Mouse (Mus musculus): Measurements from ENCODE around the gene Zfp784. TPM values are rescaled to one million over a fixed set of nuclear protein-coding genes. Genes with fewer than 3 reads are reported as not detected.

The Zfp784 gene
- total and polyA plus RNA-seq, 3 experiments = 0.96 to 2.9 TPM; not detected in 1

DNA sequence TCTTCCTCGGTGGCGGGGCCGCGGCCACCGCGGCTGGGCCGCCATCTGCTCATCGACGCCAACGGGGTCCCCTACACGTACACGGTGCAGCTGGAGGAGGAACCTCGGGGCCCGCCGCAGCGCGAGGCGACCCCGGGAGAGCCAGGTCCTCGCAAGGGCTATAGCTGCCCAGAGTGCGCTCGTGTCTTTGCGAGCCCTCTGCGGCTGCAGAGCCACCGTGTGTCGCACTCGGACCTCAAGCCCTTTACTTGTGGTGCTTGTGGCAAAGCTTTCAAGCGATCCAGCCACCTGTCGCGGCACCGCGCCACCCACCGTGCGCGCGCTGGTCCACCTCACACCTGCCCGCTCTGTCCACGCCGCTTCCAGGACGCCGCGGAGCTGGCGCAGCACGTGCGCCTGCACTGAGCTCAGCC lies 14.7 kb upstream of the Zfp784 start:
- Histone ChIP-seq H3K4me3 (ENCODE audit: control insufficient read depth in 1 of 2, insufficient read depth in 1 of 2, low read depth in 2 of 2, low read length in 2 of 2) (no peak overlapping the region), H3K79me2 (ENCODE audit: control insufficient read depth, insufficient read depth, low read length, poor library complexity) (no peaks in the 10 kb centered on the region), H3K36me3 (ENCODE audit: control insufficient read depth in 1 of 2, insufficient read depth in 2 of 2, low read length in 2 of 2) (no peaks in the 10 kb centered on the region), H3K9ac (ENCODE audit: control insufficient read depth, low read depth, low read length, poor library complexity, severe bottlenecking) (no peak overlapping the region), H3K9me3 (replicated peaks; ENCODE audit: insufficient read depth, low read length) (no peaks in the 10 kb centered on the region), H3K4me1 (ENCODE audit: control insufficient read depth in 1 of 2, insufficient read depth in 2 of 2, low read length in 2 of 2) (no peaks in the 10 kb centered on the region), H3K27ac (ENCODE audit: control insufficient read depth, low read depth, low read length) (no peak overlapping the region), H3K27me3 (ENCODE audit: control insufficient read depth in 1 of 2, insufficient read depth in 2 of 2, low read length in 2 of 2) (no peaks in the 10 kb centered on the region)
- no peak for TF ChIP-seq CHD2 (IDR thresholded peaks at IDR 0.05; ENCODE audit: low read length)
- TF ChIP-seq MYC (IDR thresholded peaks at IDR 0.05; ENCODE audit: low read depth, low read length) = no peak
- no peak for TF ChIP-seq USF2 (IDR thresholded peaks at IDR 0.05; ENCODE audit: borderline replicate concordance in 1 of 2, insufficient read depth in 1 of 2, low read depth in 1 of 2, low read length in 2 of 2)
- TF ChIP-seq MXI1 (IDR thresholded peaks at IDR 0.05; ENCODE audit: low read depth, low read length) = no peak
- TF ChIP-seq RCOR1 (IDR thresholded peaks at IDR 0.05; ENCODE audit: low read depth, low read length) = no peak
- TF ChIP-seq MAX (IDR thresholded peaks at IDR 0.05; ENCODE audit: low read length) = no peak
- TF ChIP-seq ETS1 (IDR thresholded peaks at IDR 0.05; ENCODE audit: low read depth, low read length) = no peak
- TF ChIP-seq GATA1 (IDR thresholded peaks at IDR 0.05; ENCODE audit: low read depth, low read length) = no peak
- no peak for TF ChIP-seq KAT2A (conservative IDR thresholded peaks at IDR 0.05; ENCODE audit: low read depth, low read length)
- TF ChIP-seq MYB (IDR thresholded peaks at IDR 0.05; ENCODE audit: low read depth, low read length) = no peak
- TF ChIP-seq RAD21 (IDR thresholded peaks at IDR 0.05; ENCODE audit: low read depth, low read length) = no peak
- no peak for TF ChIP-seq EP300 (IDR thresholded peaks at IDR 0.05; ENCODE audit: low read depth in 1 of 2, low read length in 2 of 2)
- TF ChIP-seq TBP (IDR thresholded peaks at IDR 0.05; ENCODE audit: low read depth, low read length) = no peak
- no peak for TF ChIP-seq NELFE (IDR thresholded peaks at IDR 0.05; ENCODE audit: low read depth, low read length)
- no peak for DNase-seq (ENCODE audit: low read depth, low spot score)

DNA sequence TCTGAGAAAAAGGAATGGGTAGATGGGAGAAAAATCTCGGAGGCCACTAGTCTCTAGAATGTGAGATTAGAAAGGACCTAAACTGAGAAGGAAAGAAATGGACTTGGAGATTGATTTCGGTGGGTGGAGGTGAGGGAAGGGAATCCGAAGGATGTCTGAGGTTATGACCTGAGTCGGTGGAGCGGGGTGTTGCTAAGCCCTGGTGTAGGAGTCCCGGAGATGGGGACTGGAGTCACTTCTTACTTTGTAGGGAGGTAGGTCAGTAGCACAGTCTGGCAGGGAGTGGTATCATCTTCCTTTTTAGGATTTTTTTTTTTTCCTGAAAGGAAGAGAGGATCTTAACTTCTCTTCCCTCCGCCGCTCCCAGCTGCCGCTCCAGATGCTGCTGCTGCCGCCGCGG lies 14.2 kb upstream of the Zfp784 start:
- Histone ChIP-seq H3K36me3 (ENCODE audit: control insufficient read depth in 1 of 2, insufficient read depth in 2 of 2, low read length in 2 of 2) (no peaks in the 10 kb centered on the region), H3K9ac (ENCODE audit: control insufficient read depth, low read depth, low read length, poor library complexity, severe bottlenecking) (no peak overlapping the region; the same call in 1 of the 2 replicates), H3K27ac (ENCODE audit: control insufficient read depth, low read depth, low read length) (no peak overlapping the region), H3K9me3 (replicated peaks; ENCODE audit: insufficient read depth, low read length) (no peaks in the 10 kb centered on the region), H3K4me3 (ENCODE audit: control insufficient read depth in 1 of 2, insufficient read depth in 1 of 2, low read depth in 2 of 2, low read length in 2 of 2) (no peak overlapping the region), H3K27me3 (ENCODE audit: control insufficient read depth in 1 of 2, insufficient read depth in 2 of 2, low read length in 2 of 2) (no peaks in the 10 kb centered on the region), H3K4me1 (ENCODE audit: control insufficient read depth in 1 of 2, insufficient read depth in 2 of 2, low read length in 2 of 2) (no peaks in the 10 kb centered on the region), H3K79me2 (ENCODE audit: control insufficient read depth, insufficient read depth, low read length, poor library complexity) (no peaks in the 10 kb centered on the region)
- no peak for TF ChIP-seq MEF2A (IDR thresholded peaks at IDR 0.05; ENCODE audit: extremely low read depth, insufficient replicate concordance, low read depth, low read length, poor library complexity, severe bottlenecking)
- no peak for TF ChIP-seq USF1 (IDR thresholded peaks at IDR 0.05; ENCODE audit: low read depth, low read length)
- no peak for TF ChIP-seq RAD21 (IDR thresholded peaks at IDR 0.05; ENCODE audit: low read depth, low read length)
- no peak for TF ChIP-seq UBTF (IDR thresholded peaks at IDR 0.05; ENCODE audit: borderline replicate concordance, insufficient read depth, low read depth, low read length)
- no peak for TF ChIP-seq ELF1 (IDR thresholded peaks at IDR 0.05; ENCODE audit: low read depth, low read length)
- TF ChIP-seq ETS1 (IDR thresholded peaks at IDR 0.05; ENCODE audit: low read depth, low read length) = no peak
- TF ChIP-seq MYC (IDR thresholded peaks at IDR 0.05; ENCODE audit: low read depth, low read length) = no peak
- no peak for TF ChIP-seq MAX (IDR thresholded peaks at IDR 0.05; ENCODE audit: low read length)
- no peak for TF ChIP-seq JUND (IDR thresholded peaks at IDR 0.05; ENCODE audit: low read depth, low read length)
- TF ChIP-seq BHLHE40 (IDR thresholded peaks at IDR 0.05; ENCODE audit: borderline replicate concordance, low read depth, low read length) = no peak
- no peak for TF ChIP-seq POLR2AphosphoS5 (IDR thresholded peaks at IDR 0.05; ENCODE audit: borderline replicate concordance, low read depth, low read length)
- DNase-seq (ENCODE audit: low read depth, low spot score) = no peak
